Mouse (Mus musculus): ENCODE measurements around the gene Cnksr3.
A peak's percentile ranks its signal among the peaks of the same experiment; 100 is the strongest.

Gene Cnksr3

DNA sequence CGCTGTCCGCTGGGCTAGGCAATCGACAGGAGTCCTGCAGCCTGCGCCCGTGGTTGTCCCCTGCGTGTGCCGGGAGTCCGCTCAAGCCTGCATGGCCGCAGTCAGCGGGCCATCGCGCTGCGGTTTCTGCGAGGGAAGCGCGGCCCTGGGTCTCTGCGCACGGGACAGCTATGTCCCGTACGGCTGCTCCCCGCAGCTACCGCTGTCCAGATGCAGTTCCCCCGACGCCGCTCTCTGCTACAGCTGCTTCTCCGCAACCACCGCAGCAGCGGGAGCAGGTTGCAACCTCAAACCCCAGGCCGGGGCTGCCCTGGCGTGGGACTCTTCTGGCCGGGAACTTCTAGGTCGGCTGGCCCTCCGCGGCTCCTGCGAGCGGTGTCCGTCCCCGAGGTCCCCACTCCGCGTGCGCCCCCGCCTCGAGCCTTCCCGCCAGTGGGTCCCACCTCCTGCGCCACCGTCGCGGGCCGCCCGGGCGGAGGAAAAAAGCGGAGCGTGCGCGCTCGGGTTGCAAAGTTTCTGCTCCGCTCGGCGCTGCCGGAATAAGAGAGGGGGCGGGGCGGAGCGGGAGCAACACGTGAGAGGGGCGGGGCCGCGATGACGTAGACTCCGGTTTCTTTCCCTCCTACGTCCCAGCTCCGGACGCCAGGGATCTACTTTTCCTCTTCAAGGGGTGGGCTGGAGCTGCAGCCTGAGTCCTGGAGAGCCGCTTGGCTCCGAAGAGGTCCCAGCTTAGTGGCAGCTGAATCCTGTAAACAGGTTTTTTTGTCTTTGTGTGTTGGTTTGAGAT lies at the start of gene Cnksr3:
Cnksr3 (minus strand) TSS at position 542 of the 787 bp plus-strand sequence.
- DNase-seq (ENCODE audit: low read depth), result peak; percentile 93

DNA sequence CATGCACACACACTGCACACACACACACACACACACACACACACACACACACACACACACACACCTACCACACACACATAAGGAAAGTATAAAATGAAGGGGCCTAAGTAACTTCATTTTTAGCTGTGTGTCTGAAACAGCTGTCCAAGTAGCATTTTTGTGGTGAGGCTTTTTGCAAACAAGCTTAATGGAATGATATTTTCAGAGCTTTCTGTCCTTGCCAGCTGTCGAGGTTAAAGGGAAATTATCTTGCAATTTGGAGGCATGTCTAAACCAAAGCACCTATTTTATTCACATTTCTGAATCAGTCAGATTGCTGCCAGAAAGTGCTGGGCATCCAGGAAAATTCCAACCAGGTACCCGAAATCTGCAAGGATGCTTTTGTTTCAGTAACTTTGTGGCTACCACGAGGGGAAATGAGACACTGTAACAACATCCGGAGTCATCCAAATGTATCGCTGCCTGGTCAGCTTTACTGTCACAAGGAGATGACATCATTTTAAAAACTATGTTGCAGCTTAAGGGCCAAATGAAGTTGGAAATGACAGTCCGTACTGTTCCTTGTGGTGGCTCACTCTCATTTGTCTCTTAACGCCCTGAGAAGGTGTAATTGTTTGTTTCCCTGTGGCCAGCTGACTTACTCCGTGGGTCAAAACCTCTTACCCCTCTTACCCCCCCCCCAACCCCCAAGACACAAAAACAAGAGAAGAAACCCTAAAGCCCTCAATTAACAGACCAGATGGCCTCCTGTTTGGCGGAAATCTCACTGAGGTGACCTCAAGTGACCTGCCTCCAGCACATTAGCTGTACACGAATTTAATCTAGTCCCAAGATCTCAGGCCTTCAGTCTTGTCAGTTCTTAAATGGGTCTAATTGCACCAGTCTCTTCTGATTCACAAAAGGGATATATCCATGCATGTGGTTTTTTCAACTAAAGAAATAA lies 48.4 kb upstream of the Cnksr3 start:
- DNase-seq (ENCODE audit: low read depth), result no peak

DNA sequence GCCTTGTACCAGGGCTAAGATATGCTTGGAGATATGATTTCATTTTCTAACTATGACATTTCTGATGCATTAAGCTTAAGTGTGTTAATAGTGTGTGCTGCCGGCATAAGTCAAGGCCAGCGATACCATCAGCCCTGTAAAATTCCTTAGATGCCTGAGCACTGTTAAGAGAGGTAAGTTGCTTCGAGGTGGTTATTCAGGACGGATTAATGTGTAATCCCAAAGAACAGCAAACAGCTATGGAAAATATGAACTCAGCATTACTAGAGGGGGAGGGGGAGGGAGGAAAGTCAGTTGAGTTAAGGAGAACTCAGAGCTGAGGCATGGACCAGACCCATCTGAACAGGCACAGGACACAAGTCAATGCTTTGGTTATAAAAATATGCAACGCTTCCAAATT lies 46.6 kb upstream of the Cnksr3 start:
- no peak for DNase-seq (ENCODE audit: low read depth)

DNA sequence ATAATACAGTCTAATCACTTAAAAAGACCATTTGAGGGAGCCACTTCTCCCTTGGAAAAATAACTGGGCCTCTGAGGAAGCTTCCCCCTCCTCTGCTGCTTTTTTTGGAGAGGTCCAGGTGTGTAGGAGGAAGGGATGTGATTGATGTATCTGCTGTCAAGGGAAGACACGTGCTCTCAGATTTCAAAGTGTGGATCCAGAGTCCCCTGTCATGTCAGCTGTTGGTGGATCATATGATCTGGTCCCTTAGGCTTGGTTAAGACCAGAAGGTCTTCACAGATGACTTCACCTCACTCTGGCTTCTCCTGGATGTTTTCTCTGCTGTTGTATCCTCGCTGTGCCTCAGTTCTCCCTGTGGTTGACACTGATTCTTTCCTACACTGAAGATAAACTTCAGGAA lies 38.4 kb upstream of the Cnksr3 start:
- no peak for DNase-seq (ENCODE audit: low read depth)

DNA sequence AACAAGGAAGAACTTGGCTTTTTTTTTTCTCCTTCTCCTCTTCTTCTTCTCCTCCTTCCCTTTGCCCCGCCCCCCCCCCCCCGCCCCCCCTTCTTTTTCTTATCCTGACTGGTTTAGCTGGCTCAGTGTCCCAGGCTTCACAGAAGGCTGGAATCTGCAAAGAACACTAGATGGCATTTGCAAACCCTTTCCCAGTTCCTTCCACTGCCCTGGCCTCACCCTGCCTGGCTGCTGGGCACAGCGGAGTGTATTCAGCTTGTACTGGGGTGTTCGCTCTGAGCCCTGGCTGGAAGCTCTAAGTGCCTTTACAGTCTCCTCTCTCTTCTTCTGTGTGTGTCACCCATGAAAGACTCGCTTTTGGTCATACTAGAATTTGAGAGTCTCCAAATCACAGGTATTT lies 22.6 kb upstream of the Cnksr3 start:
- DNase-seq (ENCODE audit: low read depth), result no peak

DNA sequence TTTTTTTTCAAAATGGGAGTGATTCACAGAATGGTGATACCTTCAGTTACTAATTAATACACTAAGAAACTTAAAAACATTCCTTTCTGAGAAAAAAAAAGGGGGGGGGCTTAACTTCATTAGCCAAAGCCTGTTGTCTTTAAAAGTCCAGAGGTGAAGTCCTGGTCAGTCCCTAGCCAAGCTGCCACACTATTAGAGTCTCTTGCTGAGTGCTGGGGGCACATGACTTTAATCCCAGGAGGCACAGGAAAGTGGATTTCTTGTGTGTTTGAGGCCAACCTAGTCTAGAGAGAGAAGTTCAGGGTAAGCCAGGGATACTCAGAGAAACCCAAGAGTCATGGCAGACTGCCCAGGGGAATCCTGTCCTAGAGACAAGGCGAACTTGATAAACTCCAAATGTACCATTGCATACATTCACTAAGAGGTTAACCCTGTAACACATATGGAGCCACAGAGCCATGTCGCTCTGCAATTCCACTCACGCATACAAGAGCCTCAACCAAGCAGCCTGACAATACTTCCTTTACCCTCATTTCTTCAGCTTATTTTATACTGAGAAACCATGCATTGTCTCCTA lies 5.6 kb upstream of the Cnksr3 start:
- no peak for DNase-seq (ENCODE audit: low read depth)

DNA sequence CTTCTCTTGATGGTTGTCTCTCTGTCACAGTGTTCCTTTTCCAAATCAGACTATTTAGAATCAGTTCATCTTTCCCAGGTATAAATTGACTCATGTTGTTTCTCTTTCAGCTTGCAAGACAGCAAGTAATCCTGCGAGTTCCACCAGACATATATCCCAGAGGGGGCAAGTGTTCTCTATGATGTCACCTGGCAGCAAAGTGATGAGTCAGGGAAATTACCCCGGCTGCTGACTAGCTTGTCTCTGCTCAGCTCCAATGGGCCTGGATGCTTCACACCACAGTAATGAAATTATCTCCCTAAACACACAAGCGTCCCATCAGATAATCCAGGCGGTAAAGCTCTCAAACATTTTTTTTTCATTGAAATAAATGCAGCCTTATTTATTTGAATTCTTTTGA lies 2.7 kb upstream of the Cnksr3 start:
- DNase-seq (ENCODE audit: low read depth), result no peak

DNA sequence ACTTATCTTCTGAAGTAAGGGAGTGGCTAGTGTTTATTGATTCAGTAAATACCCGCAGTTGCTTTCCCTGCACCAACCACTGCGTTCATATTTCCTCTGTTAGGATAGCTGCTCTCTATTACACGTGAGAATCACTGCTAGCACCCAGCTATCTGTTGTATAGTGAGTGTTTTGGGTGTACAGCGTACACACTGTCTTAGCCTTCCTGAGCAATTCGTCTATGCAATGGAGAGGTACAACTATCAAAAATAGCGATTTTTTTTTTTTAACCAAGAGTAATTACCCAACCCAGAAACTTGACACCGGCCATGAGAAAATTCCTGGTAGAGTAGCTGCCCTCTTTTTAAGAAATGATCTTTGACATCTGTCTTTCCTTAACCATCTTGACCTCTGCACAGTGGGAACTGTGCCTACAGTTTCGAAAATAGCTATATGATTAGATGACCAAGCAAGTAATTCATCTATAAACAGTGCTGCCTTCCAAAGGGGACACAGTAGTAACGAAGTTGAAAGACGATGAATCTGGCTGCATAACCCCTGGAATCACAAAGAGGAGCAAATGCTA lies 1.1 kb upstream of the Cnksr3 start:
- no peak for DNase-seq (ENCODE audit: low read depth)

DNA sequence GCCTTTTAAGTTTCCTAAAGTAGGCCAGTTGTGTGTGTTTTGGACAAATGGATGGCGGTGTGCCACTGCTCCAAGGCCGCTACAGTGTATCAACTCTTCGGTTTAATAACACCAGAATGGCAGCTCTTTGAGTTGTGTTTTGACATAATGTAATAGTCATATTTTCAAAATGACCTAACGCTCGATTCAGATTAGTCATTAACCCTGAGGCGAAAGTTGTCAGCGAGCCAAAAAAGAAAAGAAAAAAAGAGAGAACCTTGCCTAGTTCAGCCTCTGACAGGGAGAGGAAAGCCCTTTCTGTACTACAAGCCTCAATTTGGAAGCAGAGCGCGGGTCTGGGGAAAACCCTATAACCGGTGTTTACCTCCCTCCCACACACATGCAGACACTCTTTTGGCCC lies 500 bp upstream of the Cnksr3 start:
- DNase-seq (ENCODE audit: low read depth), result peak; percentile 70

DNA sequence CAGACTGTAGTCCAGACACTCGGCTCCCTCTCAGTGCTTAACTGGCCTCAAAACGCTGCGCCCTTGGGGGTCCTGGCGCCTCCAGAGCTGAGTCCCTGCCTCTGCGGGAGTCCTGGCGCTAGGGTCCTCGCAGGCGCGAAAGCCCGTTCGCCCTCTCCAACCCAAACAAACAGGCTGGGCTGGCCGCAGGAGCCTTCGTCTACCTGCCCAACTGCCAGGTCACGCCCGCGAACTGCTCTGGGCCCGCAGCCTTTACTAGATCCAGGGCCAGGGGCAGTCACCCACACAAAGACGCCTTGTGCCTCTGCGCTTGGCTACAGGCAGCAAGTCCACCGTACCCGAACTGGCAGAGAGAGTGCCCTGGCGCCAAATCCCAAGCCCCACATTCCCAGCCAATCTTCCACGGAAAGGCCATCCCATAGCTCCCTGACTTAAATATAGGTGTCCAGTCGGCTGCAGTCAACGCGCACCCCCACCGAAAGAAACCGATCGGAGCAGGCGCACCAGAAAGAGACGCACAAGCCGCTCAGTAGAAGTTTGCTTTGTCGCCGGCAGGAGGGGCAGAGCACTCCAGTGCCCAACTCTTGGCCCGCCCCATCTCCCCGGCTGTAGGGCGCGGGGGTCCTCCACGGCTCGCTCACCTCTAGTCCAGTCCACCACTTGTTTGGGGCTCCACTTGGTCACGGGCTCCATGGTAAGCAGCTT lies 894 bp downstream of the Cnksr3 start:
- DNase-seq (ENCODE audit: low read depth), result peak; percentile 80

DNA sequence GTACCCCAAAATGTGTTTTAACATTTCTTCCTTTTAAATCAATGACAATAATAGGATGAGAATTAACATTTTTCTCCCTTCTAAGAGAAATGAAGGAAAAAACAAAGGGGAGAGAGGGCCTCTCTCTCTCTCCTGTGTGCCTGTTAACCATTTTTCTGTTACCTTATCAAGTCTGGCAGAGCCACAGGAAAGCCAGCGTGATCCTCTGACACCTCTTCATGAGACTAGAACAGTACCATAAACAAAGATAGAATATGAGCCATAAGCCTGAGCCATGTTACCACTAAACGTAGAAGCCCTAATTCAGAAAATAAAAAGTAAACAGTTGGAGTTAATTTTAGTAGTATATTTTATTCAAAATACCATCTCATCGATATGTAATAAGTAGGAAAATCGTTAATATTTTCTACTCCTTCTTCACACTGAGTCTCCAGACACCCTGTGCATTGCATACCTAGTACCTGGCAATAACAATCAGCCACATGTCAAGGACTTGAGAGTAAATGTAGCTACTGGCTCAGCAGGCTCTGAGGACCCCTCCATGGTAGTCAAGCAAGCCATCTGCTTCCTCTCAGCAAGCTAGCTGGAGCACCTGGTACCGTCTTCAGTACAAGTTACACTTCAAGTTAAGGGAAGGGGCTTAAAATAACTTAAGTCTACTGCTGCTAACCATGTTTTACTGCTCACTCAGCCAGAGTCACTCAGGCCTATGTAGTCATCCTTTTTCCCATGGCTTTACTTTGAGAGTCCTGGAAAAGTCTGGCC lies 2.2 kb downstream of the Cnksr3 start:
- DNase-seq (ENCODE audit: low read depth), result no peak

DNA sequence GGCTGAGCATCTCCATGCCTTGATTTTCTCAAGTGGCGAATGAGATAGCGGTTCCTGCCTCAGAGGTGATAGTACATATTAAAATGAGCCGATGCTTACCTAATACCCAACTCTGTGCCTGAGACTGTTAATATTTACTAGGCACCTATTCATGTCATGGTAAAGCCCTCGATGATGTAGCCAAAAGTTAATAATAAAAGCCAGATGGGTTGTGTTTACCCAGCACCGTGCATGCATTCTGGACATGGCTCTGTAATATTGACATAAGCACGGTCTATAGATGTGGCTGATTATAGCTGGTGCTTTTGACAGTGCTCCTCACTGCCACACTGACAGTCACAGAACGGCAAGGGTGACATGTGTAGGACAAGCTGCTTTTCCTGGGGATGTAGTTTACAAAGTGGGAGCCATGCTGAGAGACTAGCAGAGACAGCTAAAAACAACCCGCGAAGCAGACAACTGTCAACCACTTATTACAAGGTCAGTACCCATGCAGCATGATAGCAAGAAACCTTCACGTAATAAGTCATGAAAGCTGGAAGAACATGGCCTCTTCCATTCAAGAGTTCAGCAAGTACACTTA lies 3.1 kb downstream of the Cnksr3 start:
- DNase-seq (ENCODE audit: low read depth), result no peak

DNA sequence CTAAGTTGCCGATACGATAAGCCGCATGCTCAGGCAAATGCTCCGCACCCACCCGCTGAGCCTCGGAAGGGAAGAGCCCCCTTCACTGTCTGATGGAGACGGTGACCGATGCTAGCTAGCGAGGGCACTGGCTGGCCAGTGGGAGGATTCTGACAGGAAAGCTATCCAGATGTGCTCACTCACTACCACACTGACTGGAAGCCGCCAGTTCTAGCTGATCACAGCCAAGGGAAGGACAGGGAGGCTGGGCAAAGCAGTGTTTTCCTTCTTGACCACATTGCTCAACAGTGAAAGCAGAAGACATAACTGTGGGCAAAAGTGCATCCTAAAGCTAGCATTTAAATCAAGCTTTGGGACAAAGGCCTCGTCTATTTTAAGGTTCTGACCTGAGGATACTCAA lies 4.7 kb downstream of the Cnksr3 start:
- DNase-seq (ENCODE audit: low read depth), result no peak

DNA sequence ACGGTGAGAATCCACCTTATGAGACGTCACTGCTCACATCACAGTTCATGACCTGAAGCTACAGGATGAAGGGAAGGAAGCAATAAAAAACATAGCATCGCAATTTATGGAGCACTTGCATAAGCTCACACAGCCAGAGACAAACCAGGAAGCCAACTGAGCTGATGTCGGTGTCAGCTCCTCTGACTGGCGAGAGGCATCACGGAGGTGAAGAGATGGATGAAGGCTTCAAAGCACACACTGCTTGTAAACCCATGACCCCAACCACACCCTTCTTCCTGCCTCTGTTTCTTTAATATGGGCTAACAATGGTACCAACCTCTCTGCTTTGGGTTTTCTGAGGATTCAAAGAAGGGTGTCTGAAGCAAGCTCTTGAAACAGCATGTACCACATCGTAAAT lies 5.5 kb downstream of the Cnksr3 start:
- DNase-seq (ENCODE audit: low read depth), result no peak

DNA sequence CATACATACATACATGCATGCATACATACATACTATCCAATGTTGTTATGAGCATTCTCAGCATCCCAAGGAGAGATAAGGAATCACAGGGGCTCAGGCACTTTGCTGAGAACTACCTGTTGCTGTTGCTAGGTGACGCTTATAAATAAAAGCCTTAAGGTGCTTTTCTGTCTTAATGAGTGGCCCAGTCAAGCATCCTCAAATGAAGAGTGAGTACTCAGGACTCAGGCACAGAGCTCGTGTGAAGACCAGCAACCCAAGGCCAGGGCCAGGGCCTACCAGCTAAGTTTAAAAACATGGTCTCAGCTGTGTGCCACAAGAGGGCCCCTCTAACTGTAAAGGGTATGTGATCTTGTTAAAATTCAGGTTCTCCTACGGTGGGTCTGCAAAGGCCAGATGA lies 6.5 kb downstream of the Cnksr3 start:
- DNase-seq (ENCODE audit: low read depth), result no peak

DNA sequence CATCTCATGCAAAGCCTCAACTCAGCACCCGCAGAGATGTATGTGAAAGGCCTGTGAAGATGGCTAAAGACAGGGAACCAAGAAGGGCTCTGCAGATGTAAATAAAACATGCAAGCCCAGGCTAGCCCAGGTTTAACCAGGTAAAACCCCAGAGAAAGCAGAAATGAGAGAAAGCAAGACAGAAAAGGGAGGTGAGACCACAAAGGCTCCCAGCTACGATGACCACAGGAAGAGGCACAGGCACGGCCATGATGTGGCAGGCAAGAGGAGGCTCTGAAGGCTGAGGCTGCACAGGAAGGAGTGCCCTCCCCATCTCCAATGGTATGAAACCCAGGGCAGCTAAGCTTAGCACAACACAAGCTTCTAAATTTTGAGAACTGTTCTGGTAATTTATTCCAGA lies 7.1 kb downstream of the Cnksr3 start:
- no peak for DNase-seq (ENCODE audit: low read depth)

DNA sequence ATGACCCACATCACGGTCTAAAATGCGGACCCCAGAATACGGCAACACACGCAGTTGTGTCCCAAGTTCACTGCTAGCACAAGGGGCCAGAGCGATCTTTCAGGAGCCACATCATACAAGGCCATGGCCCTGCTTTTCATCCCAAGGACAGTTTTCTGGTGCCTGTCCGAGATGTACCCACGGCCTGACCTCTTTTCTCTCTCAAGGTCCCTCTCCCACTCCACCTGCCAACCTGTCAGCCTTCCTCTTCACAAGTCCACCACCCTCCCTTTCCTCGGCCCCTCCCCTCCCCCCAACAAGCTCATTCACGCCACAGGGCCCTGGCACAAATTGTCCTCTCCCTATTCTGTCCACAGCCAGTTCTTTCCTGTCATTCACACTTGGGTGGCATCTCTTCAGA lies 9.5 kb downstream of the Cnksr3 start:
- no peak for DNase-seq (ENCODE audit: low read depth)

DNA sequence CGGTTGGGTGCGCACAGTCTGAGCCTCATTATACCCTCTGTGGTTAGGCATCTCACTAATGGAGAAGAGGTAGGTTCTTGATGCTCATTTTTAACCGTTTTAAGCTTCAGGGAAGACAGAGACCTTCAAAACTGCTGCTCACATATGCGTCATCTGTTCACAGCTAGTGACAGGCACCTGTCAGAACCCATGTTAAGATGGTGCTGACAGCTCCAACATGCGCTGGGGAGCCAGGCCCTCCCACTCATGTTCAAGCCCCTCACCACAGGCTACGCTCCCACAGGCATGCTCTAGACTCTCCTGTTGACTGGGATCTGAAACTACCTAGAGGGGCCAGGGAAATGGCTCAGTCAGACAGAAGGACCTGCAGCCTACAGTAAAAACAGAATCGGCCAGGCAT lies 11.4 kb downstream of the Cnksr3 start:
- DNase-seq (ENCODE audit: low read depth), result no peak

DNA sequence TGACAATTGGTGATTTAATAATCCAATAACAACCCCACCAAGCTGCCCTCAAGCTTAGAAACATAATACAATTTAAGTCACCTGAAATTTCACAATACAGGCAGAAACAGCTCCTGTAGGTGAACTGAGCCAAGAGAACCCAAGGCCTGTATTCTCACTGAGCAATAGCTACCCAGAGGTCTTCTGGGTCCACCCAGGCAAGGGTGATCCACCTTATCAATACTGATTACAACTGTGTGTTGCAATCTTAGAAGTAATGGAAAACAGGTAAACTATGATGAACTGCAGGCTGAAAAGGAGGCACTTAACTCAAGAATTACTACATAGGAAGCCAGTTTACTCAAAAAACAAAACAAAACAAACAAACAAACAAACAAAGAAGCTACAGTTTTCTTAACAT lies 13.8 kb downstream of the Cnksr3 start:
- no peak for DNase-seq (ENCODE audit: low read depth)

DNA sequence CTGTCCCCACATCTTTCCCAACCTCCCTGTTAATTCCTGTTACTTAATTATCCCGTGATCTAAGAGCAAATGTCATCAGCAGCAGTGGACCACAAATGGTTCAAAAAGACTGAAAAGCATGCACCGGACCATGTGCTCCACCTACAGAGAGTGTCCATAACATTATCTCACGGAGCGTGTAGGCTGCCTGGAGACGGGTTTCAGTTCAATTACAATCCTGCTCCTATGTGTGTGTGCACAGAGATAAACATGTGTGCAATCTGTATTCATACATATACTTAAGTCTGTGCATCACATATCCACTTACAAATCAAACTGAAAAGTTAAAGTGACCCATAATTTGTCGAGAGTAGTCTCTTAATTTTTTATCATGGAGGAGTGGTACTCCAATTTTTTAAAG lies 14.3 kb downstream of the Cnksr3 start:
- DNase-seq (ENCODE audit: low read depth), result no peak

Measured in naive thymus-derived CD4-positive, alpha-beta T cell, adult 2 months (primary cell).